Mouse (Mus musculus): ENCODE results near the gene Prkg2.

The Prkg2 gene

DNA sequence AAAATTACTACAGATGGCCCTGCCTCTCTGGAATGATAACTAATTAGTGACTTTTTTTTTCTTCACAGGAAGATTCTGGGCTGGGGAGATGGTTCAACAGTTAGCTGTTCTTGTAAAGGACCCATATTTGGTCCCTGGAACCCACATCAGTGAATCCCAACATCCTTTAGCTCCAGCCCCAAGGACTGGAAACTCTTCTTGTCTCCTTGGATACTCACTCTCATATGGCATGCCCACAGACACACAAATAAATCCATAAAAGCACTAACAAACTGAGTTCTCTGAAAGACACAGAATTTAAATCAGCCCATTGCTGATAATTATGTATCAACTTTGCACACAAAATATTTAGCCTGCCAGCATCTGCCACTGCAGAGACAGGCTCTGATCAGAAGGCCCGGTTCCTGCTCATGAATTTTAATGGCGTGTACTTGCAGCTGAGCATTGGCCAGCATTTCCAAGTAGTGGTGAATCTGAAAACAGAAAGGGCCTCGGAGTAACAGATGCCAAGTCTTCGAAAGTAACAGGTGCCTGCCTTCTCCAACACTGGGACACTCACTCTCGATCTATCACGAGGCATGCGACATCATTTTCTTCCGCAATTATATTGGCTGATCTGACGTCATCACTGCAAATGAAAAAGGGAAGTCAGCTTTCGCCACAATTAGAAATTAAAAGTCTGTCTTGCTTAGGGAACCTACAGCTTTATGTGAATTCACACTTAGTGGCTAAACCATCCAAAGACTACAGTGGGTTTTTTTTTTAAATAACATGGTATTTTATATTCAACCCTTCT is 61.1 kb downstream of the Prkg2 start:
- peak in 1 of 2 experiments; percentile 11 for DNase-seq (ENCODE audit: low spot score in 2 of 2)

- DNase-seq (ENCODE audit: low spot score in 2 of 2) = no peak
Measured at GRCm38 (mm10) chr5:98966679-98967078, 70.5 kb downstream of the Prkg2 start.

- DNase-seq (ENCODE audit: low spot score in 2 of 2) = no peak
Measured at GRCm38 (mm10) chr5:98965139-98965538, 72.0 kb downstream of the Prkg2 start.

DNA sequence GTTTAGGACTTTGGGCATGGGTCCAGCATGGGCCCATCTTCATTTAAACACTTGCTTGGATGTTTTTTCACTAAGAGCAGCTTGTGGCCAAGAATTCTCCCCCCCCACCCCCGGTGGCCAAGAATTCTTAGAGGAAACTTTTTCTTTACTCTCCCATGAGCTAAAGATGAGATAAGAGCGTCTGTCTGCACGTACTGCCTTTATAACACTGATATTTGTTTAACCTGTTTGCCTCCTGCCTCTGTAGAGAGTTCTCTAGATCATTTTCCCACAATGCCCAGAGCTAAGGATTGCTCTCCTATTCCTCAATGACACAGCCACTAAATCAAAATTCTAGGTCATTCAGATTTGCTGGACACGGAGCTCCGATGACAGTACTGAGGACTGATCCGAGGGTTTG is 72.8 kb downstream of the Prkg2 start:
- DNase-seq (ENCODE audit: low spot score in 2 of 2) = no peak

DNA sequence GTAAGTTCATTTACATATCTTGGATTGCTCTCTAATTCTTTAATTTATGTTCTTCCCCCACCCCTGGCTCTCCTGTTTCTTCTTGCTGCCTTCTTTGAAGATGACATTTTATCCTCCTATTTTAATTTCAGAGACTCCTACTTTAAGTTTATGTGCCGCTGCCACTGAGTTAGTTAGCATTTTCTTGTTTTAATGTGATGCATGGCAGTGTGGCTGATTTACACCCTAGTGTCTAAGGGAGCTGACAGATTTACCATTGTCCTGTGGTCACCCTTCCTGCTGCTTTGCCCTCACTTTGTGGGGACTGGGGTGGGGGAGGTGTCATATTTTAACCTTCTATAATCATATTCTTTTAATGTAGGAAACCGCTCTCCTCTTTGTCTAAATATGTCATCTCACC is 74.7 kb downstream of the Prkg2 start:
- no peak for DNase-seq (ENCODE audit: low spot score in 2 of 2)

- no peak for DNase-seq (ENCODE audit: low spot score in 2 of 2)
Measured at GRCm38 (mm10) chr5:98955576-98955975, 81.6 kb downstream of the Prkg2 start.

DNA sequence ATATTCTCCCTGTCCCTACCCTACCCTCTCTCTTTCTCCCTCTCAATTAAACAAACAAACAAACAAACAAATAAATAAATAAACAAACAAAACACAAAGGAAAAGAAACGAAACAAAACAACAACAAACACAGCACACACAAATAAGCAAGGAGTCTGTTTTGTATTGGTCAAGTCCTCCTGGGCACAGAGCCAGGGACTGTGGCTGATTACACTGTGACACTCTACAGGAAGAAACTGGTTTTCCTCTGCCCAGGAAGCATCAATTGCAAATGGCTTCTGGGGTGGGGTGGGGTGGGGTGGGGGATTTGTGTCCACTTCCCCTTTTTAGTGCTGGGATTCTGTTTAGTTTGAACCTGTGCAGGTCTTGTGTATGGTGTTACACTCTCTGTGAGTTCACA is 83.8 kb downstream of the Prkg2 start:
- DNase-seq (ENCODE audit: low spot score in 2 of 2) = no peak

GRCm38 (mm10) chr5:98951566-98951965 is 85.6 kb downstream of the Prkg2 start:
- DNase-seq (ENCODE audit: low spot score in 2 of 2) = no peak

- no peak for DNase-seq (ENCODE audit: low spot score in 2 of 2)
Measured at GRCm38 (mm10) chr5:98950495-98951092, 86.6 kb downstream of the Prkg2 start.

DNA sequence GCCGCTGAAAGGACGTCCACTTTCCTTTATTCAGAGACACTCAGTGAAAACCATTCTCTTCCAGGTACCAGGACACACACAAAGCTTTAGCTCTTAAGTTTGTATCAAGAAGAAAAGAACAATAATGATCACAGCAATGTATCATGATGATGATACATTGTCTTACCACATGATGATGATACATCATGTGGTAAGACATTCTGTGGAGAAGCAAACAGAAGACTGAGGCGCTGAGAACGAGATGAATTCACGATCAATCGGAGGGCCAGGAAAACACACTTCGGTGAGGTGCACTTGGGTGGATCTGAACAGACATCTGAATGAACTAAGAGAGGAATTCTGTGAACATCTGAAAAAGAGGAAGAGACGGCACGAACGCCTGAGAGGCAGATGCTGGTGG is 87.4 kb downstream of the Prkg2 start:
- no peak for DNase-seq (ENCODE audit: low spot score in 2 of 2)

DNA sequence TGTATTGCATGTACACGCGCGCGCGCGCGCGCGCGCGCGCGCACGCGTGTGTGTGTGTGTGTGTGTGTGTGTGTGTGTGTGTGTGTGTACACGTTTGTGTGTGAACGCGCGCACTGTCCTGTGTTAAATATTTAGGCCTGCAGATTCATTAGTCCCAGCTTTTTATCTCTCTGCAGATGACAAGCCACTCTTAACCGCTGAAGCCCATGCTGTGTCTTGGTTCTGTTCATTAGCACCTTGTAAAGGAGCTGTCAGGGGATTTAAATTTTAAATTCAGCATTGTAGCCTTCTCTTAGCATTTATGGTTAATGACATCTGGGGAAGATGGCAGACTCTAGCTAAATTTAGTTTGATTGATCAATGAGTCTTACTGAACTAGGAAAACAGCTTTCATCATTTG is 90.5 kb downstream of the Prkg2 start:
- no peak for DNase-seq (ENCODE audit: low spot score in 2 of 2)

GRCm38 (mm10) chr5:98946117-98946620 is 91.0 kb downstream of the Prkg2 start:
- DNase-seq (ENCODE audit: low spot score in 2 of 2) = no peak

DNA sequence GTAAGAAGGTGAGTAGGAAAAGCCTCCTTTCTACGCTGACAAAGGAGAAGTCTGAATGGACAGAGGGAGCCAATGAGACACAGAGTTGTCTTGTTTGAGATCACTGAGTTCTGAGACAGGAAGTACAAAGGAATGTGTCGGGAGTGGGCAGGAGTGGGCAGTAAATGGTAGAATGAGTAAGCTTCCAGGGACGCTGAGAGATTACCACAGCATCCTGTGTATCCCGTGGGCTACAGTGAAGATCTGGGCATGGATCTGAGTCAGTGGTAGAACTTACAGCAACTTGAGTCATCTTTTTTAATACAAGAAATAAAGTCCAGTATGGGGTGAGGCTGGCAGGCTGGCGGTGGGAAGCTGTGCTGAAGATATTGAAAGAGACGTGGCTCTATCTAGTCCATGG is 93.4 kb downstream of the Prkg2 start:
- peak in 1 of 2 experiments; percentile 8 for DNase-seq (ENCODE audit: low spot score in 2 of 2)

GRCm38 (mm10) chr5:98940731-98941130 is 96.4 kb downstream of the Prkg2 start:
- no peak for DNase-seq (ENCODE audit: low spot score in 2 of 2)

DNA sequence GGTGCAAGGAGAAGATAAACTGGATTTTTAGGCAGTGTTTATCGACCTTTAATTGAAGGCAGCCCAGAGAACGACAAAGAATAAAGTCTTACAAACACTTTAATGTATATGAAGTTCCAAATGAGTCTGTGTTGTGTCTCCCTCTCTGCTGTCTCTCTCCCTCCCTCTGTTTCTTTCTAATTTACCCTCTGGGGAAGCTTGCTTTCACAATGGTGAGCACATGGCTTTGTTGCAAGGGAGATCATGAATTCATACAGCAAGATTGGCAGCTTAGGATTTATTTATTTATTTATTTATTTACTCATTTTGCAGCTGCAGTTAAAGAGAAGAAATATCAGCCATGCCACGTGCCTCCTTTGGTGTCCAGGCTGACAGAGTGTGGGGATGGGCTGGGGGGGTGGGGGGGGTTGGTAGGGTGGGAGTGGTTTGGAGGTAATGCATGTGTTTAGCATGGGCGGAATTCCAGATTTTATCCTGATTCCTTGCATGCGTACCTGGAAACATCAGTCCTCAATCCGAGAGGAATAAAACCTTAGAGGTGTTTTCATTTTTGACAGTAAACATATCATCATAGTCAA is 97.4 kb downstream of the Prkg2 start:
- DNase-seq (ENCODE audit: low spot score in 2 of 2) = no peak

DNA sequence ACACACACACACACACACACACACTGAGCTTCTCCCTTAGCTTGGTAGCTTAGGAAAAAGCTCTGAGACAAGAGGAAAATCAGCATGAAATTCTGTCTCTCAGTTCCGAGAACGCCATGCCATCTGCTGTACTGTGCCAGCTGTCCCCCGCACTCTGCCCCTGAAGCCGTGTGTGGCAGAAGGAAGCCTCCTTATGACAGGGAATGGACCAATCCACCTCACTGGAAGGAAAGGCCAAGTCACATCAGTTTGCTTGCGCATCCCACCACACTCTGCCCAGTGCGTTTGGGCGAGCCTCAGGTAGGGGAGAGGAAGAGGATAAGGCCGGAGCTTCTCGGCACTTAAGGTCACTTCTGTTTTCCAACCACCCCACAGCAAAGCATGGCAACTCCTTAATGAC is 98.0 kb downstream of the Prkg2 start:
- DNase-seq (ENCODE audit: low spot score in 2 of 2) = no peak

DNA sequence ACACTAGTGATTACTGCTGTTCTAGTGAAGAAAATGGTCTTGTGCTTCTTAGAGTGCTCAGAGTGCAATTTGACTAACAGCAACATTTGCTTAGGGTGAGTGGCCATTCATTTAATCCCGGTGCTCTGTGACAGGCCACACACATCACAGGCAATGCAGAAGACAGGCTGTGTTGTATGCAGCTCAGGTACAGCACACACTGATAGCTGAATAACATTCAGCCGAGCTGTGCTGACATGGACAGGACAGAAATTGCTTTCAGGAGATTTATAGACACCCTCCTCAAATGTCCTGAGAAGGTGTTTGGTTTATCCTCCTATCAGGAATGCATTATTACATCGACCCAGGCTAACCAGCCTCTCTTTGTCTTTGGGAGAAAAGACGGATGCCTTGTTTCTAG is 99.3 kb downstream of the Prkg2 start:
- DNase-seq (ENCODE audit: low spot score in 2 of 2) = no peak

DNA sequence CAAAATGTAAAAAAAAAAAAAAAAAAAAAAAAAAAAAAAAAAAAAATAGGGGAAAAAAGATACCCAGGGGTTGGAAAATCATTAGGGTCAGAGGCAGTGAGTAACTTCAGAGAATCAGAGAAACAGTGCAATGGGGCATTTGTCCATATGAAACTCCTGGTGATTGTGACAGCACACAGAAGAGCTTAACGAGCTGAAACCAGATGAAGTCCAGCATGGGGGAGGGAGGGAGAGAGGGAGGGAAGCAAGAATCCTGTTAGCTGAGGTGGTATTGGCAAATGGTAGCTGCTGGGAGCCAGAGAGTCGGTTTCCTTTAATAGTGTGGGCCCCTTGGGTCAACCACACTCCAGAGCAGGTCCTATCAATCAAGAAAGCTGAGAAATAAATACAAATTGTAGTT is 100.5 kb downstream of the Prkg2 start:
- no peak for DNase-seq (ENCODE audit: low spot score in 2 of 2)

DNA sequence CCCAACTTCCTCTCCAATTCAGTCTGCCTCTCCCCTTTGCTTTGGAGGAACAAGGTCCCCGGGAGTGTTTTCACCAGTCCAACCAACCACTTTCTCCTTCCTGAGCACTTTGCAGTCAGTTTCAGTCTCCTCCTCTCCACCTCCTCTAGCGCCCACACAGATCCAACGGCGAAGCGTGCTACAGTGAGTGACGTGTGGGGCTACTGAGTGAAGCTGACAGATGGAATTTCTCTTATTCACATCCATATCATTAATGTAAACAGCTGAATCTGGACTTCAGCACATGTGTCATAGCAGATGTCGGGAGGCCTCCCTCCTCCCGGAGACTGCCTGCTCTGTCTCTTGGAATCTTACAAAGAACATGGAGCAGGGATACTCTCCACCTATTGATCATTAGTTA is 101.2 kb downstream of the Prkg2 start:
- DNase-seq (ENCODE audit: low spot score in 2 of 2) = no peak

GRCm38 (mm10) chr5:98922921-98923320 is 114.2 kb downstream of the Prkg2 start:
- DNase-seq (ENCODE audit: low spot score in 2 of 2) = no peak

DNA sequence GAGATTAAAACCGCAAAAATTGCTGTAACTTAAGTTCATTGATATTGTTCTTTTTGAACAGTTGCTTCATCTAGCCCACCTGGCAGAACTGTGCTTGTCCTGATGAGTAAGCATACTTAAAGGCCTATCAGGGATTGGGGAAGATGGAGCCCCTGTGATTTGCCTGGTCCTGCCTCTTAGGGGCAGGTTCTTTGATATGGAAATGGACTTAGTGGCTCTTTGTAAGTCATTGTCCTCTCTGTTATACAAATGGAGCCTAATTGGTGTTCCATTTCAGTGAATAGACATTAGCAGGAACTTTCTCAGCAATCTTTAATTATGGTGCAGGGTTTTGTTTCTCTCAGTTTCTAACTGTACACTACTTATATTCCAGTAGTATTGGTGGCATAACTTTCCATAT is 115.5 kb downstream of the Prkg2 start:
- DNase-seq (ENCODE audit: low spot score in 2 of 2) = no peak

DNA sequence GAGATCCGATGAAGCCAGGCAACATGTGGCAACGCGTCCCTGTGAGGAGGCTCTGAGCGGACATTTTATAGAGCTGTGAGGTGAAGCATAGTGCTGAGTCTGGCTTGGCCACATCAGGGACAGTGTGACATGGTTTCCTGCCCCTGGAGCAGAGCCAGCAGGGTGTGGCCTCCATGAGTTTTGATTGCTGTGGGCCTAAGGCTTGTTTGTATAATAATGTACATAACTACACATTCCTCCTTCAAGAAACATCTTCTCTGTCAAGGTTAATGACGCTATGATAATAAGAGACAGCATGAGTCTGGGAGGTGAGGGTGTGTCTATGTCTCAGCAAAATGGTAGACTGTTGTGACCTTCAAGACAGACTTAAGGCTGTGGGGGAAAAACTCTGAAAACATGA is 118.4 kb downstream of the Prkg2 start:
- no peak for DNase-seq (ENCODE audit: low spot score in 2 of 2)

GRCm38 (mm10) chr5:98902339-98902738 is 134.8 kb downstream of the Prkg2 start:
- no peak for DNase-seq (ENCODE audit: low spot score in 2 of 2)

Measured in frontal cortex, postnatal 25 days (tissue).